Mouse (Mus musculus) duodenum, adult 2 months (tissue): ENCODE measurements around the gene Rnf5. TPM values are rescaled to one million over a fixed set of nuclear protein-coding genes. Genes with fewer than 3 reads are reported as not detected.

Source experiments
- polyA plus RNA-seq: library from polyadenylated mRNA; depleted of rRNA; stranded (reverse); fragments of >200 nt; gene quantifications from 2 replicates; pipeline ENCODE4 v1.2.3, GENCODE M21; 2012; ENCODE audit warnings: low replicate concordance; rRNA removed

Rnf5 gene
- 133 and 182 TPM in 2 replicates for polyA plus RNA-seq

GRCm38 (mm10) chr17:34603375-34604060, at the start of gene Rnf5:
TSS of gene Rnf5 (minus strand) at chr17:34603690.

GRCm38 (mm10) chr17:34646906-34647787, 43.7 kb upstream of the Rnf5 start, which contains the start of gene Atf6b:
TSS of gene Atf6b (plus strand) at chr17:34647146.

GRCm38 (mm10) chr17:34644608-34645007, 41.1 kb upstream of the Rnf5 start, which contains the start of gene Fkbpl:
TSS of gene Fkbpl (plus strand) at chr17:34644764.

GRCm38 (mm10) chr17:34629221-34629751, 25.8 kb upstream of the Rnf5 start, which contains the start of gene Prrt1:
TSS of gene Prrt1 (plus strand) at chr17:34629533.

GRCm38 (mm10) chr17:34627943-34628643, 24.6 kb upstream of the Rnf5 start, which contains the start of gene Ppt2:
TSS of gene Ppt2 (minus strand) at chr17:34628510.

DNA sequence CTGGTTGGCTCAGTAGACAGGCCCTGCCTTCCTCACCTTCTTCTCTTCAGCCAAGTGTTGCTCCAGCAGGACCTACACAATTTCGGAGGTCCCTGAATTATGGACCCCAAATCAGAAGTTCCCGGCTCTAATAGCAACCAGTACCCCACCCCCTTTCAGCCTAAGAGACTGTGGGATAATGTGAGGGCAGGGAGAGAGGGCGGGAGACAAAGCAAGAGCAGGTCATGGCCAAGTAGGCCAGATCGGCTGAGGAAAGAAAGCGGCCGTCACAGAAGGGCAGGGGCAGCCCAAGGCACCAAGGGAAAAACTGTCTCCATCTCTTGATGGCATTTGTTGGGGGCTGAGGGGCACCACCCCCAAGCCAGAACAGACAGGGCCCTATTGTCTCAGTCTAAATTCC, 12.4 kb upstream of the Rnf5 start, which contains the start of gene Egfl8:
Gene Egfl8 (minus strand): TSS at position 101 of the 400 bp plus-strand sequence.

DNA sequence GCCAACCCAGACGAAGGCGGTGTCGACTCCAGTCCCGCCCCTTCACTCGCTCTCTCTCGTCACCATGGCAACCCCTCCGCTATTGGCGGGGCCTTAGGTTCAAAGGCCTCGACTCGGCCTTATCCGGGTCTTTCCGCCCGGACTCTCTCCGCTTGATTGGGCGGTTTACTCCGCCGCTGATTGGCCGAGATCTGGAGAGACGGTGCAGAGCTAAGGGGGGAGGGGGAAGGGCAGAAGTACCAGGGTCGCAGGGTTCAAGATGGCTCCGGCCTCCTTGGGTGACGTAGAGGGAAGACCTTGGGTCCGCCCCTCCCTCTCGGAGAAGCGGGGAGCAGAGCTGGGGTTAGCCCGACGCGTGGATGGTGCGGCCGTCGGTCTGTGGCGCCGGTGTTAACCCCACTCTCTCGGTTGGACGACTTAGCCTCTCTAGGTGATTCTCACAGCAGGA, 595 bp upstream of the Rnf5 start, which contains the start of gene Agpat1:
Gene Agpat1 (plus strand): TSS at position 202 of the 448 bp plus-strand sequence.

GRCm38 (mm10) chr17:34597566-34598095, 5.9 kb downstream of the Rnf5 start, which contains the start of gene Ager:
TSS of gene Ager (plus strand) at chr17:34597862.

DNA sequence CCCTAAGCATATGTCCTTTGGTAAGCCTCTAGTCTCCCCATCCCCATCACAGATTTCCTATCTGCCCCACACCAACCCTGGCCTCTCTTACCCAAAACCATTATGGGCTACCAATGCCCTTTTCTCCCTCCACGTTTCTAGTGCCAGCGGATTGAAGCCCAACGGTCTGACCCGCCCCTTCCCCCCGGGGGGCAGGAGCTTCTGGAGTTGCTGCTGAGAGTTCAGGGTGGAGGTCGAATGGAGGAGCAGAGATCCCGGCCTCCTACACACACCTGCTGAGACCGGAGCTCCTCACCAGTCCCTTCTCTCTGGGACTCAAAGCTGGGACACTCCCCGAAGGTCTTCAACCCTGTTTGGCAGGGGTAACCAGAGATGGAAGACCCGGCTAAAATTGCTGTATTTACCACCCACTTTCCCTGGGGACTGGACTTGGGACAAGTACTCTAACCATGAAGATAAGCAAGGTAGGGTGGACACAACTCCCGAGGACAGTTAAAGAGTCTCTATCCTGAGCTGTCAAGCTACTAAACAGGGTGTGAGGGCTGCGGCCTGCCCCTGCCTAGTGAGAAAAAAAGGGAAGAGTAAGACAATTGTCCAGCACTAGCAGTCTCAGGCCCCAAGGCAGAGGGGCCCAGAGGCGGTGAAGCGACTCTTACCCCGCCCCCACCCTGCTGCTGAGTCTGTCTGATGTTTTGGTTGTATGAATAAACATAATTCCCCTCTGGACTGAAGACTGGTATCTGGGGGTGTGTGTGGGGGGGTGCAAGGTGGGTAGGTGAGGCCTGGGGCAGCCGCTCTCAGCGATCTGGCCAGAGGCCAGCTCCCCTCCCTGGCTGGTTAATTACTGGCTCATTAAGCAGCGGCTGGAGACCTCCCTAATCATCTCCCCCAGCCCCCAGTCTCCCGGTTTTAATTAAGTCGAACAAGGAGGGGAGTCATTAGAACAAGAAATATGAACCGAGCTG, 12.2 kb downstream of the Rnf5 start, which contains the start of gene Pbx2:
Gene Pbx2 (plus strand): TSS at position 238 of the 965 bp plus-strand sequence.

GRCm38 (mm10) chr17:34589681-34590101, 13.8 kb downstream of the Rnf5 start, which contains the start of gene Gpsm3:
TSS of gene Gpsm3 (plus strand) at chr17:34589806.

DNA sequence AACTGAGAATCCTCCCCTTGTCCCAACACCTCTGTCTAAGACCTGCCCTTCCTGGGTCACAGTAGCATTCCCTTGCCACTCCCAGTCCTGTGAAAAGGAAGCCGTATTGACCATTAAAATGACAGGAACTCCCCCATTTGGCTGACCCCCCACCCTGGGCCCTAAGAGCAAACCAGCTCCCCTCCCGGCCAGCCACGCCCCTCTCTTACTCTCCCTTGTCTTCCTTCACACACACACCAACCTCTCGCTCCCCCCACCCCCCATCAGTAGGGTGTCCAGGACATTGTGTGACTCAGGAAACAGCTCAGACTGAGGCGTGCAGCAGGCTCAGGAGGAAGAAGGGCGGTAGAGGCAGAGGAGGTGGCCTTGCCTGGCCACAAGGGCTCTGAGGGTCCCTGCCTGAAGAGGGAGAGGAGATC, 39.5 kb downstream of the Rnf5 start, which contains the start of gene Notch4:
Gene Notch4 (plus strand): TSS at position 266 of the 419 bp plus-strand sequence.

Other genes starting within 250 kb of the Rnf5 start
- gene Btnl2, start 248.9 kb downstream of the Rnf5 start, polyA plus RNA-seq = 71.0 and 85.2 TPM in 2 replicates
- gene Btnl1, start 226.6 kb downstream of the Rnf5 start, polyA plus RNA-seq = 72.9 and 155 TPM in 2 replicates
- gene BC051142, start 204.9 kb downstream of the Rnf5 start, polyA plus RNA-seq = 0.07 and 0.15 TPM in 2 replicates
- 24.7 and 37.1 TPM in 2 replicates for gene Btnl4, start 126.4 kb downstream of the Rnf5 start, polyA plus RNA-seq
- gene Btnl6, start 86.3 kb downstream of the Rnf5 start, polyA plus RNA-seq = 36.6 and 66.8 TPM in 2 replicates
- 14.4 and 26.1 TPM in 2 replicates for gene Notch4, start 39.4 kb downstream of the Rnf5 start, polyA plus RNA-seq
- 6.9 and 13.4 TPM in 2 replicates for gene Gpsm3, start 13.9 kb downstream of the Rnf5 start, polyA plus RNA-seq
- gene Pbx2, start 12.4 kb downstream of the Rnf5 start, polyA plus RNA-seq = 30.5 and 44.4 TPM in 2 replicates
- gene Ager, start 5.8 kb downstream of the Rnf5 start, polyA plus RNA-seq = 1.5 and 1.9 TPM in 2 replicates
- 355 and 550 TPM in 2 replicates for gene Agpat1, start 572 bp upstream of the Rnf5 start, polyA plus RNA-seq
- gene Egfl8, start 12.3 kb upstream of the Rnf5 start, polyA plus RNA-seq = 1.4 and 2.1 TPM in 2 replicates
- gene Ppt2, start 24.8 kb upstream of the Rnf5 start, polyA plus RNA-seq = 25.9 and 43.4 TPM in 2 replicates
- gene Prrt1, start 25.8 kb upstream of the Rnf5 start, polyA plus RNA-seq = 7.7 and 10.5 TPM in 2 replicates
- 1.8 and 2.4 TPM in 2 replicates for gene Fkbpl, start 41.1 kb upstream of the Rnf5 start, polyA plus RNA-seq
- 67.2 and 71.2 TPM in 2 replicates for gene Atf6b, start 43.5 kb upstream of the Rnf5 start, polyA plus RNA-seq
- 10.1 and 15.3 TPM in 2 replicates for gene Tnxb, start 66.8 kb upstream of the Rnf5 start, polyA plus RNA-seq
- 13.4 and 20.2 TPM in 2 replicates for gene C4b, start 140.2 kb upstream of the Rnf5 start, polyA plus RNA-seq
- 4.3 and 8.4 TPM in 2 replicates for gene Cyp21a1, start 200.9 kb upstream of the Rnf5 start, polyA plus RNA-seq
- gene Stk19, start 233.3 kb upstream of the Rnf5 start, polyA plus RNA-seq = 55.2 and 59.8 TPM in 2 replicates
- gene Dxo, start 233.3 kb upstream of the Rnf5 start, polyA plus RNA-seq = 63.9 and 83.5 TPM in 2 replicates
- gene Skiv2l, start 246.5 kb upstream of the Rnf5 start, polyA plus RNA-seq = 66.9 and 74.8 TPM in 2 replicates
- 14.9 and 36.1 TPM in 2 replicates for gene Nelfe, start 246.7 kb upstream of the Rnf5 start, polyA plus RNA-seq